Comparison of ENCODE assay signal across 8 mouse cellular contexts in the genomic region with DNA sequence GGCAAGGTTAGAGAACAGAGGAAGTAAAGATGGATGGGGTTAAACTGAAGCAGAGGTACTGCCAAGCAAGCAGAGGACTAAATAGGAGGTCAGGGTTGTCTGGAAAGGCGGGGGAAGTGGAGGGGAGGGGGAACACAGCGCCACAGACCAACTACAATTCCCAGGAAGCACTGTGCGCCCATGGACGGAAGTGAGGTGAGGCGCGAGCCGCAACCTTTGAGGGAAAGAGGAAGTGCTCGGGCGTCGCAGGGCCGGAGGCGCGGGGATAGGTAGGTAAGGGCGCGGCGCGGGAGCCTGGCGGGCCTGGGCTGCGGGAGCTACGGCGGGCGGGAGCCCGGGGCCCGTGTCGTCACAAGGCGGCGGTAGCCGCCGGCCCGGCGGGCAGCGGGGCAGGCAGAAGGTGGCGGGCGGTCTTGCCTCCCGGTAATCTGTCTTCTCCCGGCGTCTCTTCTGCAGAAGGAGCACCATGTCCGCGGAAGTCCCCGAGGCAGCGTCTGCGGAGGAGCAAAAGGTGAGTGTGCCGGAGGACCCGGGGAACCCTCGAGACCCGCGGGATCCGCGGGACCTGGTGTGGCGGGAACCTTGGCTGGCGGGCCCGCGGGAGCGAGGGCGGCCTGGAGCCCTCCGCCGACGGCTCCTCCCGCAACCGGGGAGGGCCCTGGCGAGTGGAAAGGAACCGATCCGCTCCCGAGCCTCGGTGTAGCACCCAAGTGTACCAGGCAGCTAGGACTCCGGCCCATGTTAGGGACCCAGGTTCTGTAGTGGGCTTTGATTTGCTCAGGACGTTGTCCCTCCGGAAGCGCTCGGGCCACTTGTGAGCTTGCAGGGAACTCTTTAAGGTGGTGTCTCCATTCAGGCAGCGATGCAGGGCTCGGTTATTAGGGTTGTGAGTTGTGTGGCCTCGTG. TPM values are rescaled to one million over a fixed set of nuclear protein-coding genes. Genes with fewer than 3 reads are reported as not detected.
DNase-seq lines count a peak whose midpoint lies in the region; ATAC-seq lines count a peak whose summit lies in the region.

A gene (plus strand): TSS at position 164 of the 906 bp plus-strand sequence.

- peak; percentile 86 for DNase-seq in MN1 (ENCODE audit: low spot score)
- DNase-seq in cerebellum, adult 9-10 months, result peak; percentile 88
- DNase-seq in frontal cortex, adult 2 months (ENCODE audit: extremely low spot score in 1 of 2, low spot score in 1 of 2), result peak; percentile 80 to 92
- peak; percentile 88 for DNase-seq in hindbrain, embryonic 11.5 days (ENCODE audit: low spot score)
- peak; percentile 75 to 84 for DNase-seq in layer of hippocampus, postnatal 10 days (ENCODE audit: low spot score in 2 of 2)
- DNase-seq in lung, postnatal 10 days, result peak; percentile 88
- DNase-seq in ovary, postnatal 36 days (ENCODE audit: low spot score), result peak; percentile 80
- DNase-seq in thymus, postnatal 25 days, result peak; percentile 85

- H3K27me3 ChIP-seq in hindbrain, embryonic 11.5 days (ENCODE audit: control insufficient read depth, insufficient read depth, low read length), result no peaks in the 10 kb centered on the region

- ATAC-seq in hindbrain, embryonic 11.5 days (ENCODE audit: low FRiP score), result peak; percentile 97

- H3K27ac ChIP-seq in hindbrain, embryonic 11.5 days (ENCODE audit: low read depth, low read length), result peak within 1 kb of the TSS; percentile 53

- peak within 1 kb of the TSS; percentile 72 for H3K4me3 ChIP-seq in hindbrain, embryonic 11.5 days (ENCODE audit: low read depth, low read length)

- no peaks in the 10 kb centered on the region for H3K36me3 ChIP-seq in hindbrain, embryonic 11.5 days (ENCODE audit: control insufficient read depth, insufficient read depth, low read length)

- H3K4me2 ChIP-seq in hindbrain, embryonic 11.5 days (replicated peaks; ENCODE audit: low read depth, low read length), result peak within 1 kb of the TSS; percentile 64

- H3K9ac ChIP-seq in hindbrain, embryonic 11.5 days (ENCODE audit: low read depth, low read length), result peak within 1 kb of the TSS; percentile 75

- no peaks in the 10 kb centered on the region for H3K9me3 ChIP-seq in hindbrain, embryonic 11.5 days (ENCODE audit: control insufficient read depth, low read length)

- WGBS in hindbrain, embryonic 11.5 days, result under 1% methylated on average over 56 of the region's 73 CpGs

- H3K4me1 ChIP-seq in hindbrain, embryonic 11.5 days (replicated peaks; ENCODE audit: control insufficient read depth, insufficient read depth, low read length), result 0 out of 2 replicates have a peak, but pooled peaks cover 2% of the 10 kb centered on the region

RNA-seq across cellular contexts. Expression of the gene that starts here (rescaled TPM):
- polyA plus RNA-seq in frontal cortex, adult 2 months (2012; rRNA removed), result 250 and 268 TPM in 2 replicates
- 298 and 314 TPM in 2 replicates for polyA plus RNA-seq in hindbrain, embryonic 11.5 days (2014; fragmentation: Nextera tagmentation; extraction: Ambion mirVana)
- 100 to 1,000 TPM; 188 to 198 TPM for total RNA-seq in layer of hippocampus, postnatal 10 days (2021)

Comparison
In these comparisons a context has a peak if more than half of its experiments do, and no peak if none do; other contexts are left out.
1. Peak in every context shown above with its lines: DNase-seq, ATAC-seq, H3K4me3 ChIP-seq and H3K27ac ChIP-seq.